Mouse (Mus musculus) layer of hippocampus, postnatal 25 days (tissue): ENCODE measurements around the gene Gpr18. TPM values are rescaled to one million over a fixed set of nuclear protein-coding genes. Genes with fewer than 3 reads are reported as not detected.

Source experiments
- DNase-seq, 2 experiments: peaks; one replicate each; pipeline ENCODE4 v3.0.0; 2022; ENCODE audit warnings: mixed read lengths in 2 of 2, low spot score in 1 of 2; ENCODE audit errors: extremely low spot score in 1 of 2
- total RNA-seq, 2 experiments: library from RNA; stranded (reverse); gene quantifications; 2 replicates each; pipeline ENCODE4 v1.2.3; 2021

The Gpr18 gene
- not detected for total RNA-seq

- no peak for DNase-seq
Measured at GRCm38 (mm10) chr14:121915621-121916020, at the start of gene Gpr18. TSS of gene Gpr18 (minus strand) at chr14:121915781.

GRCm38 (mm10) chr14:121964990-121965389 lies 49.4 kb upstream of the Gpr18 start, which contains the start of gene Gpr183:
TSS of gene Gpr183 (minus strand) at chr14:121965195.
- no peak for DNase-seq

- DNase-seq: no peak
Measured at GRCm38 (mm10) chr14:121963942-121964335, 48.4 kb upstream of the Gpr18 start.

GRCm38 (mm10) chr14:121963251-121963941 lies 47.8 kb upstream of the Gpr18 start:
- DNase-seq: no peak

GRCm38 (mm10) chr14:121962128-121962890 lies 46.7 kb upstream of the Gpr18 start:
- no peak for DNase-seq

- no peak for DNase-seq
Measured at GRCm38 (mm10) chr14:121961496-121962127, 46.0 kb upstream of the Gpr18 start.

- no peak for DNase-seq
Measured at GRCm38 (mm10) chr14:121960997-121961396, 45.4 kb upstream of the Gpr18 start.

- DNase-seq: no peak
Measured at GRCm38 (mm10) chr14:121960531-121960930, 45.0 kb upstream of the Gpr18 start.

- DNase-seq: no peak
Measured at GRCm38 (mm10) chr14:121960031-121960430, 44.5 kb upstream of the Gpr18 start.

GRCm38 (mm10) chr14:121959538-121959980 lies 44.0 kb upstream of the Gpr18 start:
- no peak for DNase-seq

GRCm38 (mm10) chr14:121958751-121959537 lies 43.4 kb upstream of the Gpr18 start:
- DNase-seq: no peak

GRCm38 (mm10) chr14:121958041-121958750 lies 42.6 kb upstream of the Gpr18 start:
- no peak for DNase-seq

- DNase-seq: no peak
Measured at GRCm38 (mm10) chr14:121957176-121957871, 41.7 kb upstream of the Gpr18 start.

GRCm38 (mm10) chr14:121956291-121956690 lies 40.7 kb upstream of the Gpr18 start:
- no peak for DNase-seq

GRCm38 (mm10) chr14:121955176-121955795 lies 39.7 kb upstream of the Gpr18 start:
- DNase-seq: no peak

- no peak for DNase-seq
Measured at GRCm38 (mm10) chr14:121954608-121955007, 39.0 kb upstream of the Gpr18 start.

- no peak for DNase-seq
Measured at GRCm38 (mm10) chr14:121954129-121954528, 38.5 kb upstream of the Gpr18 start.

GRCm38 (mm10) chr14:121952046-121952400 lies 36.4 kb upstream of the Gpr18 start:
- DNase-seq: no peak
